Mouse (Mus musculus): ENCODE data around the gene Jph2.

DNA sequence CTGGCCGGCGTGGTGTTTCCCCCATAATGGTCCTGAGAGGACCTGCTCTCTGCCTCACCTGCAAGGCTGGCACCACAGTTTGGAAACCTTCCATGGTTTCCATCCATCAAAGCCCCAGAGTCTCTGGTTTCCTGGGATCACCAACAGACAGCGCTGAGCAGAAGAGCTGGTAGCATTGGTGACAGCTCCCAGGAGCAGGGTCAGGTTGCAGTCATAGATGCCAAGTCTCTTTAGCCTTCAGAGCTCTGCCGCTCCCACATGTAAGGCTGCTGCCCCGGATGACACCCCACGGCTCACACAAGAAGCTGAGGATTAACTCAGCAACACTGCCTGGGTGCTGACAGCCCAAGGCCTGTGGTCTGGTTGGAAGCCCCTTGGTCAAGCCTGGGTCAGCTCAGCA lies 12.7 kb downstream of the Jph2 start:
- no peak for TF ChIP-seq CTCF (IDR thresholded peaks at IDR 0.05; ENCODE audit: borderline replicate concordance, insufficient read depth, low read depth, low read length)
- TF ChIP-seq POLR2A (IDR thresholded peaks at IDR 0.05; ENCODE audit: borderline replicate concordance, insufficient read depth, low read length): no peak
